Mouse (Mus musculus): ENCODE results near the gene Gm4307. TPM values are rescaled to one million over a fixed set of nuclear protein-coding genes. Genes with fewer than 3 reads are reported as not detected.
"Not testable (repeated sequence)": the region's sequence is repeated elsewhere in the genome, so short reads cannot be mapped to it uniquely, and the experiment has no call there.

Gene Gm4307
- total RNA-seq (2014; rRNA removed) (not detected in 2 replicates), polyA plus RNA-seq (2015; fragmentation: Nextera tagmentation; extraction: Ambion mirVana) (not detected in 2 replicates)

DNA sequence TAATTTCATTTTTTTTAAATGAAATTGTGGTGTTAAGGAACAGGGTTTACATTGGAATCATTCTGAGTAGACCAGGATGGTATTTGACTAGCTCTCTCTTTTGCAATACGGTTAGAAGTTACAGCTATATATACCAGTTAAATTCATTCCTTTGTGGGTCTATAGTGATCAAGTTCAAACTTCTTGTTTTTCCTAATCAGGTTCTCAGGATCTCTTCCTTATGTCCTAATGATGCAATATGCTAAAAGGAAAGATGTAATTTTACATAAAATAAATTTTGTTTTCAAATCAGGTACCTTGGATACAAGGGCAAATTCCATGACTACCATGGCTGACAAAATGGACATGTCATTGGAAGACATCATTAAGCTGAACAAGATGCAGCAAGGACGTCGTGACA, at the start of gene Gm4307:
Gm4307 (plus strand) TSS at position 301 of the 400 bp plus-strand sequence.
- not testable (repeated sequence) for H3K27me3 ChIP-seq (ENCODE audit: insufficient read depth, low read length); H3K9ac ChIP-seq (replicated peaks; ENCODE audit: low read length); H3K27ac ChIP-seq; H3K4me3 ChIP-seq (ENCODE audit: low read length); H3K4me1 ChIP-seq (ENCODE audit: insufficient read depth, low read length); DNase-seq (ENCODE audit: low spot score); H3K9me3 ChIP-seq (ENCODE audit: low read length); H3K4me2 ChIP-seq (ENCODE audit: low read depth, low read length); ATAC-seq; H3K36me3 ChIP-seq (ENCODE audit: insufficient read depth, low read length)
- no CpG with 5 or more reads among the region's 3 CpGs for WGBS

DNA sequence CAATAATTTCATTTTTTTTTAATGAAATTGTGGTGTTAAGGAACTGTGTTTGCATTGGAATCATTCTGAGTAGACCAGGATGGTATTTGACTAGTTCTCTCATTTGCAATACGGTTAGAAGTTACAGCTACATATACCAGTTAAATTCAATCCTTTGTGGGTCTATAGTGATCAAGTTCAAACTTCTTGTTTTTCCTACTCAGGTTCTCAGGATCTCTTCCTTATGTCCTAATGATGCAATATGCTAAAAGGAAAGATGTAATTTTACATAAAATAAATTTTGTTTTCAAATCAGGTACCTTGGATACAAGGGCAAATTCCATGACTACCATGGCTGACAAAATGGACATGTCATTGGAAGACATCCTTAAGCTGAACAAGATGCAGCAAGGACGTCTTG, 25.8 kb upstream of the Gm4307 start, which contains the start of gene Gm4301:
Gm4301 (plus strand) TSS at position 301 of the 400 bp plus-strand sequence.
- not testable (repeated sequence) for H3K4me1 ChIP-seq (ENCODE audit: insufficient read depth, low read length); H3K4me3 ChIP-seq (ENCODE audit: low read length); ATAC-seq; H3K9ac ChIP-seq (replicated peaks; ENCODE audit: low read length); H3K27ac ChIP-seq; H3K27me3 ChIP-seq (ENCODE audit: insufficient read depth, low read length); H3K4me2 ChIP-seq (ENCODE audit: low read depth, low read length); H3K9me3 ChIP-seq (ENCODE audit: low read length); H3K36me3 ChIP-seq (ENCODE audit: insufficient read depth, low read length); DNase-seq (ENCODE audit: low spot score)
- no CpG with 5 or more reads among the region's 2 CpGs for WGBS

DNA sequence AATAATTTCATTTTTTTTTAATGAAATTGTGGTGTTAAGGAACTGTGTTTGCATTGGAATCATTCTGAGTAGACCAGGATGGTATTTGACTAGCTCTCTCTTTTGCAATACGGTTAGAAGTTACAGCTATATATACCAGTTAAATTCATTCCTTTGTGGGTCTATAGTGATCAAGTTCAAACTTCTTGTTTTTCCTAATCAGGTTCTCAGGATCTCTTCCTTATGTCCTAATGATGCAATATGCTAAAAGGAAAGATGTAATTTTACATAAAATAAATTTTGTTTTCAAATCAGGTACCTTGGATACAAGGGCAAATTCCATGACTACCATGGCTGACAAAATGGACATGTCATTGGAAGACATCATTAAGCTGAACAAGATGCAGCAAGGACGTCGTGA, 20.6 kb upstream of the Gm4307 start, which contains the start of gene Gm4302:
Gm4302 (plus strand) TSS at position 301 of the 400 bp plus-strand sequence.
- not testable (repeated sequence) for H3K9ac ChIP-seq (replicated peaks; ENCODE audit: low read length); H3K4me3 ChIP-seq (ENCODE audit: low read length); H3K27ac ChIP-seq; DNase-seq (ENCODE audit: low spot score); H3K4me1 ChIP-seq (ENCODE audit: insufficient read depth, low read length); H3K27me3 ChIP-seq (ENCODE audit: insufficient read depth, low read length); H3K9me3 ChIP-seq (ENCODE audit: low read length); H3K4me2 ChIP-seq (ENCODE audit: low read depth, low read length); H3K36me3 ChIP-seq (ENCODE audit: insufficient read depth, low read length); ATAC-seq
- no CpG with 5 or more reads among the region's 3 CpGs for WGBS

DNA sequence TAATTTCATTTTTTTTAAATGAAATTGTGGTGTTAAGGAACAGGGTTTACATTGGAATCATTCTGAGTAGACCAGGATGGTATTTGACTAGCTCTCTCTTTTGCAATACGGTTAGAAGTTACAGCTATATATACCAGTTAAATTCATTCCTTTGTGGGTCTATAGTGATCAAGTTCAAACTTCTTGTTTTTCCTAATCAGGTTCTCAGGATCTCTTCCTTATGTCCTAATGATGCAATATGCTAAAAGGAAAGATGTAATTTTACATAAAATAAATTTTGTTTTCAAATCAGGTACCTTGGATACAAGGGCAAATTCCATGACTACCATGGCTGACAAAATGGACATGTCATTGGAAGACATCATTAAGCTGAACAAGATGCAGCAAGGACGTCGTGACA, 15.5 kb upstream of the Gm4307 start, which contains the start of gene Gm4303:
Gm4303 (plus strand) TSS at position 301 of the 400 bp plus-strand sequence.
- H3K27ac ChIP-seq; ATAC-seq; H3K27me3 ChIP-seq (ENCODE audit: insufficient read depth, low read length); H3K9ac ChIP-seq (replicated peaks; ENCODE audit: low read length); H3K36me3 ChIP-seq (ENCODE audit: insufficient read depth, low read length); H3K4me1 ChIP-seq (ENCODE audit: insufficient read depth, low read length); H3K4me3 ChIP-seq (ENCODE audit: low read length); H3K9me3 ChIP-seq (ENCODE audit: low read length); DNase-seq (ENCODE audit: low spot score); H3K4me2 ChIP-seq (ENCODE audit: low read depth, low read length): not testable (repeated sequence)
- no CpG with 5 or more reads among the region's 3 CpGs for WGBS

DNA sequence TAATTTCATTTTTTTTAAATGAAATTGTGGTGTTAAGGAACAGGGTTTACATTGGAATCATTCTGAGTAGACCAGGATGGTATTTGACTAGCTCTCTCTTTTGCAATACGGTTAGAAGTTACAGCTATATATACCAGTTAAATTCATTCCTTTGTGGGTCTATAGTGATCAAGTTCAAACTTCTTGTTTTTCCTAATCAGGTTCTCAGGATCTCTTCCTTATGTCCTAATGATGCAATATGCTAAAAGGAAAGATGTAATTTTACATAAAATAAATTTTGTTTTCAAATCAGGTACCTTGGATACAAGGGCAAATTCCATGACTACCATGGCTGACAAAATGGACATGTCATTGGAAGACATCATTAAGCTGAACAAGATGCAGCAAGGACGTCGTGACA, 10.3 kb upstream of the Gm4307 start, which contains the start of gene Gm4305:
Gm4305 (plus strand) TSS at position 301 of the 400 bp plus-strand sequence.
- WGBS: no CpG with 5 or more reads among the region's 3 CpGs
- H3K27ac ChIP-seq; H3K9me3 ChIP-seq (ENCODE audit: low read length); H3K27me3 ChIP-seq (ENCODE audit: insufficient read depth, low read length); H3K4me3 ChIP-seq (ENCODE audit: low read length); ATAC-seq; H3K36me3 ChIP-seq (ENCODE audit: insufficient read depth, low read length); DNase-seq (ENCODE audit: low spot score); H3K4me2 ChIP-seq (ENCODE audit: low read depth, low read length); H3K9ac ChIP-seq (replicated peaks; ENCODE audit: low read length); H3K4me1 ChIP-seq (ENCODE audit: insufficient read depth, low read length): not testable (repeated sequence)

DNA sequence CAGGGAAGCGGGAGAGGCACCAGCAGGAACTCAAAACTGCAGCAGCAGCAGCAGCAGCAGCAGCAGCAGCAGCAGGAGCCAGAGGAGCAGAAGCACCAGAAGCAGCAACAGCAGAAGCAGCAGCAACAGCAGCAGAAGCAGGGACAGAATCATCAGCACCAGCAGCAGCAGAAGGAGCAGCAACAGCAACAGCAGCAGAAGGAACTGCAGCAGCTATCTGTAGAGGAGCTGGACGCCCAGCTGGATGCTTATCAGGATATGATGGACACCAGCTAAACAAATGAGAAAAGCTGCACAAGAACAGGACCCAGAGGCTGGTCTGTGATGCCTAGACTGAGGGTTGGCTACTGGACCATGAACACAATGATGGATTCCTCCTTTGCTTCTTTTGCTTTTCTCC, 4.3 kb upstream of the Gm4307 start:
- not testable (repeated sequence) for H3K4me1 ChIP-seq (ENCODE audit: insufficient read depth, low read length); H3K27ac ChIP-seq; H3K9ac ChIP-seq (replicated peaks; ENCODE audit: low read length); H3K36me3 ChIP-seq (ENCODE audit: insufficient read depth, low read length); ATAC-seq; DNase-seq (ENCODE audit: low spot score); H3K4me2 ChIP-seq (ENCODE audit: low read depth, low read length); H3K9me3 ChIP-seq (ENCODE audit: low read length); H3K4me3 ChIP-seq (ENCODE audit: low read length); H3K27me3 ChIP-seq (ENCODE audit: insufficient read depth, low read length)
- 82% methylated on average over 1 of the region's 2 CpGs for WGBS

DNA sequence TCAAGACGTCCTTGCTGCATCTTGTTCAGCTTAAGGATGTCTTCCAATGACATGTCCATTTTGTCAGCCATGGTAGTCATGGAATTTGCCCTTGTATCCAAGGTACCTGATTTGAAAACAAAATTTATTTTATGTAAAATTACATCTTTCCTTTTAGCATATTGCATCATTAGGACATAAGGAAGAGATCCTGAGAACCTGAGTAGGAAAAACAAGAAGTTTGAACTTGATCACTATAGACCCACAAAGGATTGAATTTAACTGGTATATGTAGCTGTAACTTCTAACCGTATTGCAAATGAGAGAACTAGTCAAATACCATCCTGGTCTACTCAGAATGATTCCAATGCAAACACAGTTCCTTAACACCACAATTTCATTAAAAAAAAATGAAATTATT, 21.3 kb downstream of the Gm4307 start, which contains the start of gene Gm4312:
Gm4312 (minus strand) TSS at position 101 of the 400 bp plus-strand sequence.
- not testable (repeated sequence) for H3K9me3 ChIP-seq (ENCODE audit: low read length); H3K36me3 ChIP-seq (ENCODE audit: insufficient read depth, low read length); DNase-seq (ENCODE audit: low spot score); H3K4me2 ChIP-seq (ENCODE audit: low read depth, low read length); H3K27ac ChIP-seq; H3K4me1 ChIP-seq (ENCODE audit: insufficient read depth, low read length); ATAC-seq; H3K9ac ChIP-seq (replicated peaks; ENCODE audit: low read length); H3K27me3 ChIP-seq (ENCODE audit: insufficient read depth, low read length); H3K4me3 ChIP-seq (ENCODE audit: low read length)
- WGBS: no CpG with 5 or more reads among the region's 2 CpGs

DNA sequence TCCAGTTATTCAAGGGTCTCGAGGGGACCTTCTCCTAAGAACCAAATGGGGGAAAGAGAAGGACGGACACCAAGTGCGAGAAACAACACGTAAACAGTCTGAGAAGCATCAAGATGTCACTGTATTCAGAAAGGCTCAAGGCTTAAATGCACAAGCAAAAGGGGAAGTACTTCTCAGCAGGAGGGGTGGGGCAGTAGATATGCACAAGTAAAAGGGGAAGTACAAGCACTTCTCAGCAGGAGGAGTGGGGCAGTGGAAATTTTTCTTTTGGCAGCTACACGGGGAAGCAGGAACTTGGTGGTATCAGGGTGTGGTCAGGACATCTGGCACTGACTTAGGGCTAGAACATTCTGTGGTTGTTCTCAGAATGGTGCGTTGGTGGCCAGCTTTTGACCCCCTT, 41.2 kb downstream of the Gm4307 start:
- 87% methylated on average over 6 of the region's 6 CpGs for WGBS
- not testable (repeated sequence) for H3K36me3 ChIP-seq (ENCODE audit: insufficient read depth, low read length); H3K4me3 ChIP-seq (ENCODE audit: low read length); DNase-seq (ENCODE audit: low spot score); H3K4me1 ChIP-seq (ENCODE audit: insufficient read depth, low read length); H3K4me2 ChIP-seq (ENCODE audit: low read depth, low read length); H3K27me3 ChIP-seq (ENCODE audit: insufficient read depth, low read length); H3K9me3 ChIP-seq (ENCODE audit: low read length); H3K27ac ChIP-seq; H3K9ac ChIP-seq (replicated peaks; ENCODE audit: low read length); ATAC-seq

Other genes with a start within 250 kb of the Gm4307 start
- not detected in 2 replicates for gene Gm4301, start 25.7 kb upstream of the Gm4307 start, total RNA-seq (2014; rRNA removed)
- not detected in 2 replicates for gene Gm4301, start 25.7 kb upstream of the Gm4307 start, polyA plus RNA-seq (2015; fragmentation: Nextera tagmentation; extraction: Ambion mirVana)
- not detected in 2 replicates for gene Gm4302, start 20.5 kb upstream of the Gm4307 start, total RNA-seq (2014; rRNA removed)
- not detected in 2 replicates for gene Gm4302, start 20.5 kb upstream of the Gm4307 start, polyA plus RNA-seq (2015; fragmentation: Nextera tagmentation; extraction: Ambion mirVana)
- not detected in 2 replicates for gene Gm4303, start 15.4 kb upstream of the Gm4307 start, total RNA-seq (2014; rRNA removed)
- gene Gm4303, start 15.4 kb upstream of the Gm4307 start, polyA plus RNA-seq (2015; fragmentation: Nextera tagmentation; extraction: Ambion mirVana): not detected in 2 replicates
- not detected in 2 replicates for gene Gm4305, start 10.2 kb upstream of the Gm4307 start, total RNA-seq (2014; rRNA removed)
- not detected in 2 replicates for gene Gm4305, start 10.2 kb upstream of the Gm4307 start, polyA plus RNA-seq (2015; fragmentation: Nextera tagmentation; extraction: Ambion mirVana)
- not detected in 2 replicates for gene Gm4312, start 21.2 kb downstream of the Gm4307 start, total RNA-seq (2014; rRNA removed)
- not detected in 2 replicates for gene Gm4312, start 21.2 kb downstream of the Gm4307 start, polyA plus RNA-seq (2015; fragmentation: Nextera tagmentation; extraction: Ambion mirVana)
- gene Tmtc3, start 126.0 kb downstream of the Gm4307 start, total RNA-seq (2014; rRNA removed): 13.3 and 14.8 TPM in 2 replicates
- gene Tmtc3, start 126.0 kb downstream of the Gm4307 start, polyA plus RNA-seq (2015; fragmentation: Nextera tagmentation; extraction: Ambion mirVana): 6.3 and 6.8 TPM in 2 replicates
- 3.1 and 4.6 TPM in 2 replicates for gene Cep290, start 126.2 kb downstream of the Gm4307 start, total RNA-seq (2014; rRNA removed)
- gene Cep290, start 126.2 kb downstream of the Gm4307 start, polyA plus RNA-seq (2015; fragmentation: Nextera tagmentation; extraction: Ambion mirVana): 4.1 and 5.1 TPM in 2 replicates
- gene 4930430F08Rik, start 229.1 kb downstream of the Gm4307 start, total RNA-seq (2014; rRNA removed): 19.6 and 24.5 TPM in 2 replicates
- gene 4930430F08Rik, start 229.1 kb downstream of the Gm4307 start, polyA plus RNA-seq (2015; fragmentation: Nextera tagmentation; extraction: Ambion mirVana): 16.5 and 20.2 TPM in 2 replicates
- gene 1700017N19Rik, start 229.1 kb downstream of the Gm4307 start, total RNA-seq (2014; rRNA removed): not detected in 2 replicates
- 0.23 and 0.43 TPM in 2 replicates for gene 1700017N19Rik, start 229.1 kb downstream of the Gm4307 start, polyA plus RNA-seq (2015; fragmentation: Nextera tagmentation; extraction: Ambion mirVana)

Data from hindbrain, postnatal 0 days (tissue).